Mouse (Mus musculus) kidney, embryonic 14.5 days (tissue): ENCODE data around the gene St3gal6. TPM values are rescaled to one million over a fixed set of nuclear protein-coding genes. Genes with fewer than 3 reads are reported as not detected.

Source experiments
- polyA plus RNA-seq: library from polyadenylated mRNA; unstranded; fragments of >200 nt; fragmentation: Nextera tagmentation; extraction: Ambion mirVana; gene quantifications from 2 replicates; pipeline ENCODE4 v1.2.1, GENCODE M21; 2014

St3gal6 gene
- polyA plus RNA-seq, 1 experiment from 2014 or later = 46.9 TPM

Other genes with a start within 250 kb of the St3gal6 start
- 8.0 and 9.3 TPM in 2 replicates for gene Dcbld2, start 115.8 kb downstream of the St3gal6 start, polyA plus RNA-seq
- gene Gm813, start 92.7 kb upstream of the St3gal6 start, polyA plus RNA-seq = not detected in 2 replicates
- 0.17 and 0.39 TPM in 2 replicates for gene E330017A01Rik, start 114.5 kb upstream of the St3gal6 start, polyA plus RNA-seq
- 22.3 and 29.6 TPM in 2 replicates for gene Cpox, start 146.0 kb upstream of the St3gal6 start, polyA plus RNA-seq
- gene Gpr15, start 194.8 kb upstream of the St3gal6 start, polyA plus RNA-seq = 0.11 TPM in 1 of 2 replicates, not detected in the other
- gene Cldnd1, start 203.7 kb upstream of the St3gal6 start, polyA plus RNA-seq = 106 and 125 TPM in 2 replicates
- gene Olfr172, start 238.9 kb upstream of the St3gal6 start, polyA plus RNA-seq = not detected in 2 replicates